Mouse (Mus musculus): ENCODE measurements around the gene Vwa3a. TPM values are rescaled to one million over a fixed set of nuclear protein-coding genes. Genes with fewer than 3 reads are reported as not detected.
A peak's percentile ranks its signal among the peaks of the same experiment; 100 is the strongest.

Gene Vwa3a
- polyA plus RNA-seq, 1 experiment: 0.03 TPM

DNA sequence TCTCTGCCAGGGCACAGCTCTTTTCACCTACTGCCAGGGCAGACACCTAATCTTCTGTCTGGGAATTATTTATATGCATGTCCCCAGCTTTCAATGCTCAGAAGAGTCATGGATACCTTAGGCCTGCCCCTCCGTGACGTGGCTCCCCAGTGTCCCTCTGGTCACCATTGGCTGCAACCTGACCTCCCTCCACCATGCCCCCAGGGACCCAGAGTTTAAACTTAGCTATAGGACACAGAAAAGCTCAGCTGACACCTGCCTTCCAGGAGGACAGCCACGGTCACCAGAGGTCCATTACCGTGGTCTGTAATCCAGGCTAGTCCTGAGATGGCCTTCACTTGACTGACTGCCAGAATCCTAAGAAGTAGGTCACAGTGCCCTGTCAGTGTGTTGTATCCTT lies 80.3 kb downstream of the Vwa3a start:
- H3K27ac ChIP-seq (ENCODE audit: insufficient read depth, low read depth, low read length): no peak overlapping the region
- TF ChIP-seq POLR2A (IDR thresholded peaks at IDR 0.05; ENCODE audit: low read depth, low read length): no peak
- TF ChIP-seq CTCF (IDR thresholded peaks at IDR 0.05; ENCODE audit: extremely low read depth, insufficient read length, insufficient replicate concordance, low read depth, low read length): no peak
- H3K27me3 ChIP-seq (ENCODE audit: control insufficient read depth, insufficient read depth, low read length): no peaks in the 10 kb centered on the region
- WGBS: 89% methylated on average over 4 of the region's 4 CpGs
- no peaks in the 10 kb centered on the region for H3K36me3 ChIP-seq (ENCODE audit: control insufficient read depth, insufficient read depth, low read length)
- no peak overlapping the region for H3K4me3 ChIP-seq (ENCODE audit: low read depth, low read length)
- no peaks in the 10 kb centered on the region for H3K4me1 ChIP-seq (ENCODE audit: control insufficient read depth, insufficient read depth, insufficient read length, low read length)

DNA sequence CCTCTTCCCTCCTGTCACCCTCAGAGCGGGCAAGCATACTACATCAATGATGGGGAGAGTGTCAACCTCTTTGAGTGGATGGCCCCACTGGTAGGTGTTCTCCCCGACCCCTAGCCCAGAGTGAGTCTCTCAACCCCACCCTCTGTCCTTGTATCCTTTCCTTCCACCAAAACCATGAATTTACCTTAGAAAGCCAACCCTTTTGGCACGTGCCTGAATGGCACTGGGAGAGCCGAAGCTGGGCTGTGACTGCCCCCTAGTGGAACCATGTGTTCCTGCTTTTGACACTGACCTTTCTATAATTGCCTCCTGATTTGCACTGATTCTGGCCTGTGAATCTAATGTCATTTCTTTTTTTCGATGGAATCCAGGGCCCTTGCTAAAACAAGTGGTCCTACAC lies 84.1 kb downstream of the Vwa3a start:
- TF ChIP-seq CTCF (IDR thresholded peaks at IDR 0.05; ENCODE audit: extremely low read depth, insufficient read length, insufficient replicate concordance, low read depth, low read length): peak; percentile 84; the same call in 1 of the 2 replicates
- TF ChIP-seq POLR2A (IDR thresholded peaks at IDR 0.05; ENCODE audit: low read depth, low read length): no peak

DNA sequence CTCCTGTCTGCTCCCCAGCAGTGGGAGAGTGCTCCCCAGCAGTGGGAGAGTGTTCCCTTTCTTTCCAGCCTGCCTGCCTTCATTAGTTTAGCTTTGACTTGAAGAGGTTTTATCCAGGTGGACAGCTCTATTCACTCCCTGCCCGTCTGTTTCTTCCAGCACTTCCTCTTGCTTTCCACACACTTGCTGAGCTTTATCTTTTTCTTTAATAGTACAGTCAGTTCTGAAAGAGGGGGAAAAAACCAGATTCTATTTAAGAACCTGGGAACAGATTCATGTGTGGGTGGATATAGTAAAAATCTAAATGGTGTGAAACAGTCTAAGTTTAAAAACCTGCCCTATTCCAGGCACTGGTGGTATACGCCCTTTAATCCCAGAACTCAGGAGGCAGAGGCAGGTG lies 86.0 kb downstream of the Vwa3a start:
- Histone ChIP-seq H3K27ac (ENCODE audit: insufficient read depth, low read depth, low read length) (no peak overlapping the region), H3K27me3 (ENCODE audit: control insufficient read depth, insufficient read depth, low read length) (no peaks in the 10 kb centered on the region), H3K4me3 (ENCODE audit: low read depth, low read length) (no peak overlapping the region), H3K4me1 (ENCODE audit: control insufficient read depth, insufficient read depth, insufficient read length, low read length) (no peaks in the 10 kb centered on the region), H3K36me3 (ENCODE audit: control insufficient read depth, insufficient read depth, low read length) (no peaks in the 10 kb centered on the region)
- WGBS: 71% methylated on average over 2 of the region's 2 CpGs
- TF ChIP-seq CTCF (IDR thresholded peaks at IDR 0.05; ENCODE audit: extremely low read depth, insufficient read length, insufficient replicate concordance, low read depth, low read length) (no peak), POLR2A (IDR thresholded peaks at IDR 0.05; ENCODE audit: low read depth, low read length) (no peak)

More for the DNA sequence above, 84.1 kb downstream of the Vwa3a start:
- Histone ChIP-seq H3K27ac (ENCODE audit: insufficient read depth, low read depth, low read length) (no peak overlapping the region), H3K4me1 (ENCODE audit: control insufficient read depth, insufficient read depth, insufficient read length, low read length) (no peaks in the 10 kb centered on the region), H3K4me3 (ENCODE audit: low read depth, low read length) (no peak overlapping the region), H3K27me3 (ENCODE audit: control insufficient read depth, insufficient read depth, low read length) (no peaks in the 10 kb centered on the region), H3K36me3 (ENCODE audit: control insufficient read depth, insufficient read depth, low read length) (no peaks in the 10 kb centered on the region)
- WGBS: 22% methylated on average over 5 of the region's 5 CpGs

DNA sequence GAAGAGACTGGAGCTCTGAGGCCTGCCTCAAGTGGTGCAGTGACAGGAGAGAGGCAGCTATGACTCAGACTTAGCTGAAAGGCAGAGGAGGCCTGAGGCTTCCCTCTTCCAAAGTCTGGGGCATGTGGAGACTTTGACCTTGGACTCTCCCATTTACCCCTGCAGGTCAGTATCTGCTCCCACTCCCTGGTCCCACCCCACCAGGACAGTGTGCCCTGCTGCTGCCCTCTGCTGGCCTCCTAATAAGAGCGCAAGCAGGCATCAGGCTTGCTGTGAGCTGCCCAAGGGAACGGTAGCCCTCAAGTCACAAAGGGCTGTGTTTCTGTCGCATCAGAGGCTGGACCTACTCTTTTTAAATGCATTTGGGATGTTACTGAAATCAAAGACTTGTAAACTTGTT lies 87.3 kb downstream of the Vwa3a start:
- WGBS: 15% methylated on average over 3 of the region's 3 CpGs
- Histone ChIP-seq H3K4me1 (ENCODE audit: control insufficient read depth, insufficient read depth, insufficient read length, low read length) (peaks cover 2% of the 10 kb centered on the region; the same call in 1 of the 2 replicates), H3K4me3 (ENCODE audit: low read depth, low read length) (no peak overlapping the region), H3K27me3 (ENCODE audit: control insufficient read depth, insufficient read depth, low read length) (no peaks in the 10 kb centered on the region), H3K27ac (ENCODE audit: insufficient read depth, low read depth, low read length) (no peak overlapping the region), H3K36me3 (ENCODE audit: control insufficient read depth, insufficient read depth, low read length) (no peaks in the 10 kb centered on the region)
- TF ChIP-seq POLR2A (IDR thresholded peaks at IDR 0.05; ENCODE audit: low read depth, low read length) (no peak), CTCF (IDR thresholded peaks at IDR 0.05; ENCODE audit: extremely low read depth, insufficient read length, insufficient replicate concordance, low read depth, low read length) (peak; percentile 66; the same call in 1 of the 2 replicates)

DNA sequence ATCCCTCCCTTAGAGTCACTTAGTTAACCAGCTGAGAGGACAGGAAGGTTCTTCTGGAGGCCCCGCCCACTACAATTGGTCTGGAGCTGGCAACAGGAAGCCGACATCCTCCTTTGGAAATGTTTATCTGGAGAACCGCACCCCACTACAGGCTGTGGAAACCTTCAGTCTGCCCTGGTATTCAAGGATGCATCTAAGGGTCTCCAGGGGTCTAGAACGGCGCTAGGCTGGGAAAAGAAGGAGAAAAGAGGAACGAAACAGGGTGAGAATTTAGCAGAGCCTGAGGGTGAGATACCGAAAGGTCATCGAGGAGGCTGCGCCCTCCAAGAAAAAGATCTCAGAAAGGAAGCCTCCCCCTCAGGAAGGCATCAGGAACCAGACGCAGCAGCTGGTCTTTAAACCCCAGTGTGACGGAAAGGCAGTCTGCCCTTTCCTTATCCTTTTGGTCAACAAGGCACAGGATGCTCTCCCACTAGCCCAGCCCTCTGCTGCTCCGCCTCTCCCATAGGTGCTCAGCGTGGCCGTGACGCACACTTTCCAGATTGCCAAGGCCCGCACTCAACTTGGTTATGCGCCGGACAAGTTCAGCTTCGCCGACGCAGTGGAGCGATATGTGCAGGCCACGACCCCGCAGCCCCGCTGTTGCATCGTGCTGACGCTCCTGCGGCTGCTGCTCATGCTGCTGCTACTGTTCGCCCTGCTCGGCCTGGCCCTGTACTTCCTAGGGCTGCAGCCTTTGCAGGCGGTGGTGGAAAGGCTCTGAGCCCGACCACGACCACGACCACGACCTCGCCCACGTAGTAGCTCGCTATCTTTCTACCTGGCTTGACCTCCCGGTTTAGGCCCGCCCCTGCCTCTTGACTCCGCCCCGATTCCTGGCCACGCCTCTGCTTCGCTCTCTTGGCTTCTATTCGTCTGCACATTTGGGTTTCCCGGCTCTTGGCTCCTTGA lies 91.6 kb downstream of the Vwa3a start:
- Histone ChIP-seq H3K27me3 (ENCODE audit: control insufficient read depth, insufficient read depth, low read length) (no peaks in the 10 kb centered on the region), H3K4me3 (ENCODE audit: low read depth, low read length) (peak overlapping the region; percentile 88), H3K27ac (ENCODE audit: insufficient read depth, low read depth, low read length) (peak overlapping the region; percentile 81), H3K4me1 (ENCODE audit: control insufficient read depth, insufficient read depth, insufficient read length, low read length) (peaks cover 3% of the 10 kb centered on the region; the same call in 1 of the 2 replicates), H3K36me3 (ENCODE audit: control insufficient read depth, insufficient read depth, low read length) (no peaks in the 10 kb centered on the region)
- TF ChIP-seq POLR2A (IDR thresholded peaks at IDR 0.05; ENCODE audit: low read depth, low read length) (no peak; the same call in 1 of the 2 replicates), CTCF (IDR thresholded peaks at IDR 0.05; ENCODE audit: extremely low read depth, insufficient read length, insufficient replicate concordance, low read depth, low read length) (no peak)
- WGBS: under 1% methylated on average over 46 of the region's 46 CpGs

DNA sequence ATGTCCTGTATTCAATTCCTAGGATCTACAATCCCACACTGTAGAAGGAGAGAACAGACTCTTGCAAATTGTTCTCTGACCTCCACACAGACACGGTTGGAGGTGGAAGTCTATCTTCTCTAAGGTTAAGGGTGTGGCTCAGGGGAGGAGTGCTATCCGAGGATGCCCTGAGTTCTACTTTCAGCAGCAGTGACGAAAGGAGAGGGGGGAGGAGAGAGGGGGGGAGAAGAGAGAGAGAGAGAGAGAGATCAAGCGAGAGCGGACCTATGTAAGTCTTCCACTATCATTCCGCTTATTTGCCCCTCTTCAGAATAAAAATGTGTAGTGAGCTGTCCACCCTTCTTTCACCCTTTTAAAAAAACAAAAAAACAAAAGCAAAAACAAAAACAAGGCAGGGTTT lies 95.3 kb downstream of the Vwa3a start:
- peak overlapping the region; percentile 50 for H3K27ac ChIP-seq (ENCODE audit: insufficient read depth, low read depth, low read length)
- peaks cover 6% of the 10 kb centered on the region; the same call in 1 of the 2 replicates for H3K4me1 ChIP-seq (ENCODE audit: control insufficient read depth, insufficient read depth, insufficient read length, low read length)
- 11% methylated on average over 6 of the region's 6 CpGs for WGBS
- H3K27me3 ChIP-seq (ENCODE audit: control insufficient read depth, insufficient read depth, low read length): no peaks in the 10 kb centered on the region
- TF ChIP-seq CTCF (IDR thresholded peaks at IDR 0.05; ENCODE audit: extremely low read depth, insufficient read length, insufficient replicate concordance, low read depth, low read length) (no peak), POLR2A (IDR thresholded peaks at IDR 0.05; ENCODE audit: low read depth, low read length) (no peak)
- H3K36me3 ChIP-seq (ENCODE audit: control insufficient read depth, insufficient read depth, low read length): no peaks in the 10 kb centered on the region
- peak overlapping the region; percentile 23; the same call in 1 of the 2 replicates for H3K4me3 ChIP-seq (ENCODE audit: low read depth, low read length)

DNA sequence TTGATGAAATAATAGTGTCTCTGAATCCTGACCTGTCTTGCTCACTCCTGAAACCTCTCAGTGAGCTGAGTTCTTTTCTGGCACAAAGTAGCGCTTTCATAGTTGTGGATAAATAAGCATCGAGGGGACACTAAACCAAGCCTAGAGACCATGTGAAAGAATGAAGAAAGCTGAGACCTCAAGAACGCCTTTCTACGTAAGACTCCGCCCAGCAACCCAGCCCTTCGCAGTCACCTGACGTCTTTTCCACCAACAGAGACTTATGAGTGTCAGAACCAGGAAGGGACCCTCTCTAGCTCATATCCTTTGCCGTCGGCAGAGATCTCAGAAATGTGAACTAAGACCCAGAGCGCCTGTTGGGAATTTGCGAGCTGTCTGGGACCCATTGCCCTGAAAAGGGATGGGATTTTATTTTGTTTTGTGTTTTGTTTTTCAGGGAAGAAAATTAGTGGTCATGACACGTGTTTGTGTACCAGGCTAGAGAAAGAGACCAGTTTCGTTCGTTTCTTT lies 95.8 kb downstream of the Vwa3a start:
- no peak; the same call in 1 of the 2 replicates for TF ChIP-seq POLR2A (IDR thresholded peaks at IDR 0.05; ENCODE audit: low read depth, low read length)
- peak; percentile 6; the same call in 1 of the 2 replicates for TF ChIP-seq CTCF (IDR thresholded peaks at IDR 0.05; ENCODE audit: extremely low read depth, insufficient read length, insufficient replicate concordance, low read depth, low read length)
- Histone ChIP-seq H3K27me3 (ENCODE audit: control insufficient read depth, insufficient read depth, low read length) (no peaks in the 10 kb centered on the region), H3K4me3 (ENCODE audit: low read depth, low read length) (peak overlapping the region; percentile 70), H3K4me1 (ENCODE audit: control insufficient read depth, insufficient read depth, insufficient read length, low read length) (peaks cover 6% of the 10 kb centered on the region; the same call in 1 of the 2 replicates), H3K36me3 (ENCODE audit: control insufficient read depth, insufficient read depth, low read length) (no peaks in the 10 kb centered on the region), H3K27ac (ENCODE audit: insufficient read depth, low read depth, low read length) (peak overlapping the region; percentile 78)
- WGBS: 1% methylated on average over 14 of the region's 14 CpGs

Data from small intestine, adult 2 months (tissue).